Mouse (Mus musculus) 416B (cell line): ENCODE data around the gene Gm21915.

Source experiments
- DNase-seq: peaks from one replicate; pipeline ENCODE4 v3.0.0; 2011; ENCODE audit warnings: low read depth

The Gm21915 gene

DNA sequence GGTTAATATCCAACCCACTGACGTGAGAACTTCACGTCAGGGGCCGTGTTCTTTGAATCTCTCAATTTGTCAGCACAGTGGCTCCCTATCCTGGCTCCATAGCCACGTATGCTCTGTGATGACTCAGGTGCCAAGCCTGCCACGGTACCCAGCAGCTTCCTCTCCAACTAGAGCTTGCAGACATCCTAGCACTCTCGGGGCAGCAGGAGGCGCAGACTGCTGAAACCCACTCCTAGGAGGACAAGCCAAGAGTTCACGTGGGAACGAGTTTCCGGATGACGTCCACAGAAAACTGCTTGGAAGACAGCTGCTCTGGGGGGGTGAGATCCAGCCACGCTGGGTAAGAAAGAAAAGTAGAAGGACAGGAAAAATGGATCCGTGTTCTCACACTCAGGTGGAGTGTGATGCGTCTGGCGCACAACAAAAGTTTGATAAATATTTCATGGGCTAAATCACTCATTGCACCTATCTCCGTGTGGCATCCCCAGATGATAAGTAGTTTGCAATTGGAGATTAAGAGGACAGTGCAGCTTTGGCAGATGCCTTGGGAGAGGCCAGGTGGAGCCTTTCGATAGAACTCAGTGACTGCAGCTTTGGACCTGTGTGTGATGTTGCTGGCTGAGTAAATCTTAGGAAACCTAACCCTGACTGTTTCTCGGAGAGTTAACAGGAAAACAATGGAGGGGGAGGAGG, 46.9 kb downstream of the Gm21915 start:
- no peak for DNase-seq

DNA sequence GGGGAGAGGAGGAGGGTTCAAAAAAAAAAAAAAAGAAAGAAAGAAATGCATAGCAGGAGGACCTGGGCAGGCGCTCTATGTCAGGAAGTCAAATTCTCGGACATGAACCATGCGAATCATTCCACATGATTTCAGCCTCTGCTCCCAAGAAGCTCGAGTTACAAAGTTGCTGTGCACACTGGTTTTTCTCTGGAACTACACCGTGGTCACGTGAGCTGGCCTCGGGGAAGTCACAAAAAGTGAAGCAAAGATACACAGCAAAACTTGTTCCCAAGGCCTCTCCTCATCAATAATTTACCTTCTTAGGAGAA, 47.4 kb downstream of the Gm21915 start:
- DNase-seq: no peak
